Mouse (Mus musculus): ENCODE data around the gene Kcnk2. TPM values are rescaled to one million over a fixed set of nuclear protein-coding genes. Genes with fewer than 3 reads are reported as not detected.

The Kcnk2 gene
- polyA plus RNA-seq, 1 experiment = not detected

GRCm38 (mm10) chr1:189349205-189349604 is 52.9 kb downstream of the Kcnk2 start:
- Histone ChIP-seq H3K27ac (ENCODE audit: insufficient read depth, low read depth, low read length) (no peak overlapping the region), H3K4me3 (ENCODE audit: insufficient read depth, low read length) (no peak overlapping the region), H3K4me1 (ENCODE audit: control insufficient read depth, insufficient read depth, low read length) (no peaks in the 10 kb centered on the region)
- no peak for TF ChIP-seq CTCF (IDR thresholded peaks at IDR 0.05; ENCODE audit: low read depth, low read length)
- no peak for TF ChIP-seq POLR2A (IDR thresholded peaks at IDR 0.05; ENCODE audit: borderline replicate concordance, low read depth, low read length)

GRCm38 (mm10) chr1:189345166-189345565 is 56.9 kb downstream of the Kcnk2 start:
- TF ChIP-seq POLR2A (IDR thresholded peaks at IDR 0.05; ENCODE audit: borderline replicate concordance, low read depth, low read length) (no peak), CTCF (IDR thresholded peaks at IDR 0.05; ENCODE audit: low read depth, low read length) (no peak)
- no peaks in the 10 kb centered on the region for H3K4me1 ChIP-seq (ENCODE audit: control insufficient read depth, insufficient read depth, low read length)
- no peak overlapping the region for H3K27ac ChIP-seq (ENCODE audit: insufficient read depth, low read depth, low read length)
- H3K4me3 ChIP-seq (ENCODE audit: insufficient read depth, low read length) = no peak overlapping the region

DNA sequence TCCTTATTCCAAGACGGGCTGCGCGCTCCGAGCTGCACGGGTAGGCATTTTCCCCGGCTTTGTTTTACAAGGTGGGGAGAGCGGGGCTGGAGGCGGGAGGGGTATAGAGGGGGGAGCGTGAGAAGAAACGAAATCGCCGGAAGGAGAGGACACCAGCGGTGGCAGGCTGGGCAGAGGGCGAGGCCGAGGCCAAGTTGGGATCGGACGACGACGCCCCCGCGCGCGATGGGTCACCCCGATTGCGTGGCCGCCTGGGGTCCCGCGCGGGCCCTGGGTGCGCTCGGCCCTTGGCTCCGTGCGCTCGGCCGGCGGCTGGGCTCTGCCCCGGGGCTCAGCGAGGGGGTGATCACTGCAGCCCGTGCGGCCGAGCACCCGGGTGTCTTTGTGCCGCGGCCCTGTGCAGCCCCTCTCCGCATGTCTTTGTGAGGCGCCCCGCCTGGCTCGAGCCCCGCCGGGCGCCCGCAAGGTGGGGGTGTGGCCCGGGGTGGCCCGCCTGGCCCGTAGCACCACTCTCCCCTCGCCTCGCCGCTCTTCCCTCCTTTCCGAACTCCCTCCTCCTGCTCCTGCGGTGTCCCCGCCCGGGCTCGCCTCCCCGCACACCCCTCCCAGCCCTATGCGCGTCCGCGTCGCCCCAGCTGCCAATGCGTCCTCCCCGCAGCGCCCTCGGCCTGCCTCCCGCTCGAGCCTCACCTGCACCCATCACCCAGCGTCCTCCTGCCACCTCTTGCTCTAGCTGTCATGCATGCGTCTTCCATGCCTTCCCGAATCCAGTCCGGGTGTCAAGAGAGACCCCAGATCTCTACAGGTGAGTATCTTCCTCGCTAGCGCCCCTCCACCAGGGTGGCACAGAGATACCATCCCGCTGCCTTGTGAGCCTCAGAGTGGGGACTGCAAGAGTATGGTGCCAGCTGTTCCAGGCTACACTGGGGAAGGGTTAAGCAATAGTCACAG is 58.5 kb downstream of the Kcnk2 start:
- H3K4me3 ChIP-seq (ENCODE audit: insufficient read depth, low read length) = no peak overlapping the region
- no peak overlapping the region for H3K27ac ChIP-seq (ENCODE audit: insufficient read depth, low read depth, low read length)
- TF ChIP-seq POLR2A (IDR thresholded peaks at IDR 0.05; ENCODE audit: borderline replicate concordance, low read depth, low read length) = no peak
- no peak for TF ChIP-seq CTCF (IDR thresholded peaks at IDR 0.05; ENCODE audit: low read depth, low read length)
- no peaks in the 10 kb centered on the region for H3K4me1 ChIP-seq (ENCODE audit: control insufficient read depth, insufficient read depth, low read length)

GRCm38 (mm10) chr1:189342416-189343104 is 59.5 kb downstream of the Kcnk2 start:
- TF ChIP-seq POLR2A (IDR thresholded peaks at IDR 0.05; ENCODE audit: borderline replicate concordance, low read depth, low read length) (no peak), CTCF (IDR thresholded peaks at IDR 0.05; ENCODE audit: low read depth, low read length) (no peak)
- H3K4me3 ChIP-seq (ENCODE audit: insufficient read depth, low read length) = no peak overlapping the region
- H3K27ac ChIP-seq (ENCODE audit: insufficient read depth, low read depth, low read length) = no peak overlapping the region

DNA sequence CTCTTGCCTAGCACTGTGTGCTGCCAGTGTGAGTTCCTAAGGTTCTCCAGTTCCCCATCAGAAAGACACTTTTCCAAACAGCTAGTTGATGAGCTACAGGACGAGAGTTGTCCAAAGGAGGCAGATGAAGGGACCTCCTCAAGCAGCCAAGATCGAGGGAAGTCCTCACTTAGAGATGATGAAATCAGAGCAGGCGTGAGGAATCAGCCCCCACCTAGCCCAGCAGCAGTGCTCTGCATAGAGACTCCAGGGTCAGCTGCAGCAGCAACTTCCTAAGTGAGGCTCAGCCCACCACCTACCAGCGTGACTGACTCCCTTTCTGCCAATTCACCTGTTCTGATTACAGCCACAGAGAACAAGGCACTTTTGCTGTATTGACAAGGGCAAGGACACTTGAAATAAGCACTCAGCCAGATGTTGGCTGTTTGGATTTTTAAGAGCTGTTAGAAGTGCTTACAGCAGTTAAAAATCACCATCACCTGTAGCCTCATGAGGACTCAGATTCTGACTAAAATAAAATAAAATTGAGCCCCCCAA is 60.6 kb downstream of the Kcnk2 start:
- TF ChIP-seq POLR2A (IDR thresholded peaks at IDR 0.05; ENCODE audit: borderline replicate concordance, low read depth, low read length) (no peak), CTCF (IDR thresholded peaks at IDR 0.05; ENCODE audit: low read depth, low read length) (no peak)
- no peak overlapping the region for H3K4me3 ChIP-seq (ENCODE audit: insufficient read depth, low read length)
- no peak overlapping the region for H3K27ac ChIP-seq (ENCODE audit: insufficient read depth, low read depth, low read length)
- no peaks in the 10 kb centered on the region for H3K4me1 ChIP-seq (ENCODE audit: control insufficient read depth, insufficient read depth, low read length)

More at GRCm38 (mm10) chr1:189342416-189343104, 59.5 kb downstream of the Kcnk2 start:
- H3K4me1 ChIP-seq (ENCODE audit: control insufficient read depth, insufficient read depth, low read length) = no peaks in the 10 kb centered on the region

DNA sequence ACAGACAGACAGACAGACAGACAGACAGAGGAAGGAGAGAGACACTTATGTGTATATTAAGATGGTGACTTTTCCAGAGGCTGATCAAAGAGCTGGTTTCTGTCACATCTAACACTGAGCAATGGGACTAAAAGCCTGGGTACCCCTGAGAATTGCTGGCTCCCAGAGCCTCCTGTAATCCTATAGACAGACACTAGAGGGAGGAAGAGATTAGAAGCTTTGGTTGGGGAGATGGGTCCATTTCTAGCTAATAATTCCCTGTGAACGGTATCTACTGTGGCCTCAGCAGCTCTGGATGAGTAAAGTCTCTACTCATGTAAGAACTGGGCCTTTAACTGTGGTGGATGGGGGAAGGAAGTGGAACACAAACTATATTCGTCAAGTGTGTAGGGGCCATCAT is 86.2 kb downstream of the Kcnk2 start:
- TF ChIP-seq POLR2A (IDR thresholded peaks at IDR 0.05; ENCODE audit: borderline replicate concordance, low read depth, low read length) = no peak
- TF ChIP-seq CTCF (IDR thresholded peaks at IDR 0.05; ENCODE audit: low read depth, low read length) = no peak
- Histone ChIP-seq H3K4me1 (ENCODE audit: control insufficient read depth, insufficient read depth, low read length) (no peaks in the 10 kb centered on the region), H3K4me3 (ENCODE audit: insufficient read depth, low read length) (no peak overlapping the region), H3K27ac (ENCODE audit: insufficient read depth, low read depth, low read length) (no peak overlapping the region)

GRCm38 (mm10) chr1:189314495-189314894 is 87.6 kb downstream of the Kcnk2 start:
- TF ChIP-seq POLR2A (IDR thresholded peaks at IDR 0.05; ENCODE audit: borderline replicate concordance, low read depth, low read length) (no peak), CTCF (IDR thresholded peaks at IDR 0.05; ENCODE audit: low read depth, low read length) (no peak)
- Histone ChIP-seq H3K4me1 (ENCODE audit: control insufficient read depth, insufficient read depth, low read length) (no peaks in the 10 kb centered on the region), H3K27ac (ENCODE audit: insufficient read depth, low read depth, low read length) (no peak overlapping the region), H3K4me3 (ENCODE audit: insufficient read depth, low read length) (no peak overlapping the region)

DNA sequence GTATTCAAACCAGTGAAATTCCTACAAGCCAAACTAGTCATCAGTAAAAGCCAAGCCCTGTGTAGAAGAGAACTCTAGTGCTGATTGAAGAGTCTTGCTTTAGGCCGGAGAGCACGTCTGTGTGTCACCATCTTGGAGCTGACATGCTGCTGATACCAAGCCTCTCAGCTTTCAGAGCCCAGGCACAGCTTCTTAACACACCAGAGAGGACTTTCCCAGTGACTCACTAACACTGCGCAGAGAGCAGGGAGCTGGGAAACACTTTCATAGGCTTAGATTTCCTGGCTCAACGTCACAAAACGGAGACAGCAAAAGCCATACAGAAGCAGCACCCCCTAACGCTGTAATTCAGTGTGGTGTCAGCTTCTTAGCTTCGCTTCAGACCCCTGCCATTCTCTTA is 88.3 kb downstream of the Kcnk2 start:
- no peak overlapping the region for H3K4me3 ChIP-seq (ENCODE audit: insufficient read depth, low read length)
- no peak overlapping the region for H3K27ac ChIP-seq (ENCODE audit: insufficient read depth, low read depth, low read length)
- no peak for TF ChIP-seq CTCF (IDR thresholded peaks at IDR 0.05; ENCODE audit: low read depth, low read length)
- TF ChIP-seq POLR2A (IDR thresholded peaks at IDR 0.05; ENCODE audit: borderline replicate concordance, low read depth, low read length) = no peak
- no peaks in the 10 kb centered on the region for H3K4me1 ChIP-seq (ENCODE audit: control insufficient read depth, insufficient read depth, low read length)

GRCm38 (mm10) chr1:189310145-189310544 is 91.9 kb downstream of the Kcnk2 start:
- TF ChIP-seq CTCF (IDR thresholded peaks at IDR 0.05; ENCODE audit: low read depth, low read length) (no peak), POLR2A (IDR thresholded peaks at IDR 0.05; ENCODE audit: borderline replicate concordance, low read depth, low read length) (no peak)
- H3K4me3 ChIP-seq (ENCODE audit: insufficient read depth, low read length) = no peak overlapping the region
- no peaks in the 10 kb centered on the region for H3K4me1 ChIP-seq (ENCODE audit: control insufficient read depth, insufficient read depth, low read length)
- H3K27ac ChIP-seq (ENCODE audit: insufficient read depth, low read depth, low read length) = no peak overlapping the region

Data from bone marrow macrophage, adult 2 months (primary cell).